Mouse (Mus musculus) ES-E14 (cell line): ENCODE data around the gene Lrp2bp. TPM values are rescaled to one million over a fixed set of nuclear protein-coding genes. Genes with fewer than 3 reads are reported as not detected.

Experiments used
- DNase-seq: peaks from one replicate; pipeline ENCODE4 v3.0.0-alpha.2; 2013; ENCODE audit warnings: low read depth, low spot score
- H3K27ac ChIP-seq: 2 replicates; pipeline ENCODE4 v1.5.1; 2012; ENCODE audit warnings: low read depth, mild to moderate bottlenecking, low read length, moderate library complexity, mixed read lengths; ENCODE audit not compliant: poor library complexity, insufficient read depth, severe bottlenecking
- H3K36me3 ChIP-seq: 2 replicates; pipeline ENCODE4 v1.6.1; 2012; ENCODE audit warnings: mild to moderate bottlenecking, low read length, moderate library complexity, mixed read lengths; ENCODE audit not compliant: control insufficient read depth, poor library complexity, insufficient read depth, severe bottlenecking
- H3K4me1 ChIP-seq, 2 experiments: fragments of 150-350 bp in 1 of 2; sonication (generic) in 1 of 2; 2 replicates each; pipeline ENCODE4 v1.6.1; 2012; ENCODE audit warnings: low read length in 2 of 2, mild to moderate bottlenecking in 1 of 2, mixed read lengths in 1 of 2; ENCODE audit not compliant: control insufficient read depth in 2 of 2, insufficient read depth in 2 of 2, poor library complexity in 1 of 2
- H3K4me3 ChIP-seq, 2 experiments: fragments of 150-350 bp in 1 of 2; sonication (generic) in 1 of 2; 2 replicates each; pipeline ENCODE4 v1.5.1; 2012; ENCODE audit warnings: low read length in 2 of 2, low read depth in 1 of 2, mild to moderate bottlenecking in 1 of 2, mixed read lengths in 1 of 2; ENCODE audit not compliant: insufficient read depth in 1 of 2, poor library complexity in 1 of 2, severe bottlenecking in 1 of 2
- H3K9ac ChIP-seq: 2 replicates; pipeline ENCODE4 v1.6.1; 2012; ENCODE audit warnings: low read depth, mild to moderate bottlenecking, low read length, mixed read lengths; ENCODE audit not compliant: poor library complexity, insufficient read depth, severe bottlenecking
- H3K9me3 ChIP-seq: fragments of 150-350 bp; sonication (generic); 2 replicates; pipeline ENCODE4 v1.6.1; 2012; ENCODE audit warnings: low read depth, mild to moderate bottlenecking, low read length; ENCODE audit not compliant: control insufficient read depth, insufficient read depth
- CHD2 ChIP-seq: IDR thresholded peaks from 2 replicates; pipeline ENCODE4 v1.6.1; 2014; ENCODE audit warnings: mild to moderate bottlenecking, low read depth, low read length, inconsistent platforms
- HCFC1 ChIP-seq: IDR thresholded peaks from 2 replicates; pipeline ENCODE4 v1.6.1; 2012; ENCODE audit warnings: low read length, inconsistent platforms, borderline replicate concordance; ENCODE audit not compliant: insufficient read depth
- MAFK ChIP-seq: IDR thresholded peaks from 2 replicates; pipeline ENCODE4 v1.6.1; 2014; ENCODE audit warnings: mild to moderate bottlenecking, low read depth, low read length, inconsistent platforms; ENCODE audit not compliant: insufficient read depth
- ZC3H11A ChIP-seq: IDR thresholded peaks from 2 replicates; pipeline ENCODE4 v1.6.1; 2012; ENCODE audit warnings: low read depth, mild to moderate bottlenecking, inconsistent platforms, low read length, borderline replicate concordance
- ZNF384 ChIP-seq: IDR thresholded peaks from 2 replicates; pipeline ENCODE4 v1.6.1; 2012; ENCODE audit warnings: low read depth, low read length, inconsistent platforms
- in situ Hi-C, 2 experiments: fragments of 600-800 bp; cut with MboI; formaldehyde crosslinking; loops; one replicate each; pipeline ENCODE4 v1.15.1; 2025; ENCODE audit warnings: low sequenced_read_pairs in 2 of 2, inconsistent platforms in 1 of 2; ENCODE audit not compliant: unreplicated experiment in 2 of 2
- total RNA-seq: library from RNA; depleted of rRNA; stranded (reverse); fragments of 300-350 nt; gene quantifications from 2 replicates; pipeline ENCODE4 v1.2.3, GENCODE M21; 2012

The Lrp2bp gene
- total RNA-seq, 1 experiment, result 0.13 TPM

DNA sequence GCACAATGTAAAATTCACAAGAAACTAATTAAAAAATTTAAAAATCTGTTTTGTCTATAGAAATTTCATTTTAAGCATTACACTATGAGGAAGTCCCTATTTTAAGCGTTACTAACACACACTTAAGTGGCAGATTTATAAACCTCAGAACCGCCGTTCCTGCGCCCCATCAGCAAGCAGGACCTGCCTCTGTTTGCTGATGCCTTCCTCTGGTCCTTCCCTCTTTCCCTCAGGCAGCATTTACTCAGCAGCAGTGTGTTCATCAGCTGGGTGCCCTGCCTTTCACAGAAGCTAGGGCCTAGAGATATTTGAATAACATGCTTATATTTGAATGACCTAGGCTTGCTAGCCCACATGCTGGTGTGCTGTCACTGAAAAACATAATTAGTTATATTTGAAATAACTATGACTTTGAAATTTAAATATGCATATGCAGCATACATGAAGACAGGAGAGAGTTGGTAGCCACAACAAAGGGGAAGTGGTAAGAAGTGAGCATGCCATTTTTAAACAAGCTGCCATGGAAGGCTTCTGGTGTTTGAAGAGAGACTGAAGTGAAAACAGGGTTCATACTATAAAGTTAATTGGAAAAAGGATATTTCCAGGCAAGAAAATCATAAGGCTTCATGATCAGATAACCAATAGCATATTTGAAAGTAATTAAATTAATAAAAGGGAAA lies 8.3 kb upstream of the Lrp2bp start:
- H3K9ac ChIP-seq, result no peak overlapping the region
- H3K4me3 ChIP-seq, result no peak overlapping the region
- H3K27ac ChIP-seq, result no peak overlapping the region
- H3K4me1 ChIP-seq, result no peaks in the 10 kb centered on the region
- in situ Hi-C loops, result no loop called here
- TF ChIP-seq ZC3H11A, result no peak
- TF ChIP-seq MAFK, result no peak
- TF ChIP-seq CHD2, result no peak
- no peak for TF ChIP-seq HCFC1
- no peak for TF ChIP-seq ZNF384
- no peaks in the 10 kb centered on the region for H3K9me3 ChIP-seq
- H3K36me3 ChIP-seq, result no peaks in the 10 kb centered on the region
- DNase-seq, result no peak

GRCm38 (mm10) chr8:45994111-45994510 lies 5.0 kb upstream of the Lrp2bp start:
- no peak overlapping the region for H3K9ac ChIP-seq
- H3K4me3 ChIP-seq, result no peak overlapping the region
- peak; percentile 44 for DNase-seq
- no peak overlapping the region for H3K27ac ChIP-seq
- TF ChIP-seq HCFC1 (no peak), ZNF384 (no peak), CHD2 (no peak), MAFK (no peak), ZC3H11A (no peak)
- 0 out of 4 replicates have a peak, but pooled peaks cover 0 to 1% of the 10 kb centered on the region in 2 experiments for H3K4me1 ChIP-seq
- H3K9me3 ChIP-seq, result no peaks in the 10 kb centered on the region
- peaks cover 4% of the 10 kb centered on the region; the same call in 1 of the 2 replicates for H3K36me3 ChIP-seq
- in situ Hi-C loops, result no loop called here

DNA sequence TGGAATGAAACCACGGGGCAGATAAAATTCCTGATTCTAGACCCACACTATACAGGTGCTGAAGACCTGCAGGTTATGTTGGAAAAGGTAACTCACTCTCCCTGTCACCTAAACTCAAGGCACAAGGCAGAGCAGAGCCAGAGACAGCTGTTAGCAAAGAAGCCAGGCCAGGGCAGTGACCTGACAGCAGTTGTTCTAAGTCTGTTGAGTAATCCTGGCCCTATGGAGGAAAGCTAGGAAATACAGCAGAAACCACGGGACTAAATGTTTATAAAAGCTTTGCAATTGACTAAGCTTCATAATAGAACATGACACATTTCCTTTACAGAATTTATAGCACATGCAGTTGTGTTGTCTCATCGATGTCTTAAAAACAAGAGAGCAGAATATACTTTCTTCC lies 3.5 kb upstream of the Lrp2bp start:
- H3K27ac ChIP-seq, result no peak overlapping the region
- TF ChIP-seq ZC3H11A (no peak), ZNF384 (no peak), HCFC1 (no peak), MAFK (no peak), CHD2 (no peak)
- no peaks in the 10 kb centered on the region for H3K9me3 ChIP-seq
- no peak overlapping the region for H3K9ac ChIP-seq
- in situ Hi-C loops, result no loop called here
- DNase-seq, result no peak
- no peak overlapping the region for H3K4me3 ChIP-seq
- H3K36me3 ChIP-seq, result peaks cover 4% of the 10 kb centered on the region; the same call in 1 of the 2 replicates
- 0 out of 4 replicates have a peak, but pooled peaks cover 0 to 1% of the 10 kb centered on the region in 2 experiments for H3K4me1 ChIP-seq

GRCm38 (mm10) chr8:45998228-45998627 lies 875 bp upstream of the Lrp2bp start:
- Histone ChIP-seq H3K27ac (no peak overlapping the region), H3K36me3 (peaks cover 4% of the 10 kb centered on the region; the same call in 1 of the 2 replicates), H3K4me1 (0 out of 4 replicates have a peak, but pooled peaks cover 0 to 1% of the 10 kb centered on the region in 2 experiments), H3K9me3 (no peaks in the 10 kb centered on the region), H3K4me3 (no peak overlapping the region), H3K9ac (no peak overlapping the region)
- in situ Hi-C loops, result no loop called here
- DNase-seq, result no peak
- TF ChIP-seq ZC3H11A, result no peak
- no peak for TF ChIP-seq MAFK
- TF ChIP-seq ZNF384, result no peak
- no peak for TF ChIP-seq CHD2
- no peak for TF ChIP-seq HCFC1
